Mouse (Mus musculus) CH12.LX (cell line): ENCODE data around the gene Icos. TPM values are rescaled to one million over a fixed set of nuclear protein-coding genes. Genes with fewer than 3 reads are reported as not detected.

Experiments used
- DNase-seq: peaks from one replicate; pipeline ENCODE4 v3.0.0-alpha.2; 2013; ENCODE audit errors: extremely low read depth
- H3K27ac ChIP-seq: 2 replicates; pipeline ENCODE4 v1.5.1; 2012; ENCODE audit warnings: low read depth, mild to moderate bottlenecking, control low read depth, moderate library complexity; ENCODE audit not compliant: insufficient read depth
- H3K27me3 ChIP-seq: replicated peaks from 2 replicates; pipeline ENCODE3; 2012; ENCODE audit warnings: inconsistent platforms
- H3K36me3 ChIP-seq, 2 experiments: replicated peaks in 1 of 2; 2 replicates each; pipeline versions ENCODE3 to v1.6.1; 2012; ENCODE audit warnings: inconsistent platforms in 1 of 2, low read length in 1 of 2, mild to moderate bottlenecking in 1 of 2, mixed read lengths in 1 of 2, moderate library complexity in 1 of 2; ENCODE audit not compliant: control insufficient read depth in 1 of 2, insufficient read depth in 1 of 2
- H3K4me1 ChIP-seq, 2 experiments: 2 replicates each; pipeline ENCODE4 v1.6.1; 2012; ENCODE audit warnings: inconsistent platforms in 1 of 2, moderate library complexity in 1 of 2; ENCODE audit not compliant: insufficient read depth in 2 of 2, control insufficient read depth in 1 of 2
- H3K4me2 ChIP-seq: 2 replicates; pipeline ENCODE4 v1.6.1; 2012; ENCODE audit warnings: low read depth, mild to moderate bottlenecking, control low read depth; ENCODE audit not compliant: poor library complexity, insufficient read depth, severe bottlenecking
- H3K4me3 ChIP-seq, 3 experiments: fragments of 150-350 bp in 1 of 3; sonication (generic) in 1 of 3; replicated peaks in 1 of 3; 2 replicates each; pipeline versions ENCODE3 to v1.5.1; 2011 to 2012; ENCODE audit warnings: low read depth in 2 of 3, low read length in 2 of 3, mild to moderate bottlenecking in 2 of 3, moderate library complexity in 2 of 3, control low read depth in 1 of 3, improper control_type of control experiment in 1 of 3, inconsistent platforms in 1 of 3, mixed read lengths in 1 of 3; ENCODE audit not compliant: poor library complexity in 1 of 3
- H3K79me2 ChIP-seq: replicated peaks from 2 replicates; pipeline ENCODE4 v1.6.1; 2012; ENCODE audit warnings: mild to moderate bottlenecking, moderate library complexity; ENCODE audit not compliant: control insufficient read depth, poor library complexity, insufficient read depth, severe bottlenecking; ENCODE audit errors: extremely low read depth
- H3K9ac ChIP-seq: 2 replicates; pipeline ENCODE4 v1.6.1; 2012; ENCODE audit warnings: low read depth, mild to moderate bottlenecking, control low read depth, moderate library complexity; ENCODE audit not compliant: insufficient read depth
- H3K9me3 ChIP-seq: replicated peaks from 2 replicates; pipeline ENCODE3; 2012; ENCODE audit warnings: low read length, inconsistent platforms, mixed read lengths
- BHLHE40 ChIP-seq: IDR thresholded peaks from 2 replicates; pipeline ENCODE4 v1.6.1; 2011; ENCODE audit warnings: mild to moderate bottlenecking, low read depth, low read length, improper control_type of control experiment
- CHD2 ChIP-seq: IDR thresholded peaks from 2 replicates; pipeline ENCODE4 v1.6.1; 2011; ENCODE audit warnings: low read length, improper control_type of control experiment
- CTCF ChIP-seq, 2 experiments: IDR thresholded peaks in 1 of 2; conservative IDR thresholded peaks in 1 of 2; 2 replicates each; pipeline ENCODE4 v1.5.1; 2011 to 2012; ENCODE audit warnings: low read depth in 2 of 2, low read length in 2 of 2, improper control_type of control experiment in 1 of 2, inconsistent platforms in 1 of 2, mild to moderate bottlenecking in 1 of 2, moderate library complexity in 1 of 2
- ELF1 ChIP-seq: IDR thresholded peaks from 2 replicates; pipeline ENCODE4 v1.6.1; 2014; ENCODE audit warnings: low read depth, mild to moderate bottlenecking, inconsistent platforms, low read length, improper control_type of control experiment
- ETS1 ChIP-seq: conservative IDR thresholded peaks from 2 replicates; pipeline ENCODE4 v1.6.1; 2012; ENCODE audit warnings: low read depth, mild to moderate bottlenecking, inconsistent platforms, low read length, improper control_type of control experiment, moderate library complexity
- GABPA ChIP-seq: IDR thresholded peaks from 2 replicates; pipeline ENCODE4 v1.6.1; 2012; ENCODE audit warnings: low read depth, low read length, improper control_type of control experiment, inconsistent platforms; ENCODE audit not compliant: insufficient replicate concordance
- IRF4 ChIP-seq: IDR thresholded peaks from 2 replicates; pipeline ENCODE4 v1.6.1; 2014; ENCODE audit warnings: low read depth, mild to moderate bottlenecking, inconsistent platforms, low read length, improper control_type of control experiment
- JUN ChIP-seq: IDR thresholded peaks from 2 replicates; pipeline ENCODE4 v1.6.1; 2011; ENCODE audit warnings: low read depth, mild to moderate bottlenecking, low read length, improper control_type of control experiment, moderate library complexity; ENCODE audit not compliant: insufficient read depth
- MAZ ChIP-seq: IDR thresholded peaks from 2 replicates; pipeline ENCODE4 v1.6.1; 2012; ENCODE audit warnings: low read depth, mild to moderate bottlenecking, inconsistent platforms, low read length, improper control_type of control experiment, moderate library complexity
- MEF2A ChIP-seq: IDR thresholded peaks from 2 replicates; pipeline ENCODE4 v1.6.1; 2014; ENCODE audit warnings: low read depth, mild to moderate bottlenecking, inconsistent platforms, low read length, improper control_type of control experiment, borderline replicate concordance
- MXI1 ChIP-seq: IDR thresholded peaks from 2 replicates; pipeline ENCODE4 v1.6.1; 2011; ENCODE audit warnings: mild to moderate bottlenecking, low read depth, low read length, improper control_type of control experiment
- MYC ChIP-seq: IDR thresholded peaks from 2 replicates; pipeline ENCODE4 v1.6.1; 2011; ENCODE audit warnings: low read depth, mild to moderate bottlenecking, improper control_type of control experiment, low read length
- NRF1 ChIP-seq: IDR thresholded peaks from 2 replicates; pipeline ENCODE4 v1.6.1; 2014; ENCODE audit warnings: low read depth, mild to moderate bottlenecking, inconsistent platforms, low read length, improper control_type of control experiment, moderate library complexity
- RCOR1 ChIP-seq: conservative IDR thresholded peaks from 2 replicates; pipeline ENCODE4 v1.6.1; 2012; ENCODE audit warnings: low read depth, mild to moderate bottlenecking, inconsistent platforms, low read length, improper control_type of control experiment
- SIN3A ChIP-seq: IDR thresholded peaks from 2 replicates; pipeline ENCODE4 v1.6.1; 2012; ENCODE audit warnings: low read length, improper control_type of control experiment, inconsistent platforms
- SMC3 ChIP-seq: IDR thresholded peaks from 2 replicates; pipeline ENCODE4 v1.6.1; 2011; ENCODE audit warnings: low read depth, low read length, improper control_type of control experiment
- TBP ChIP-seq: conservative IDR thresholded peaks from 2 replicates; pipeline ENCODE4 v1.6.1; 2011; ENCODE audit warnings: low read depth, low read length, improper control_type of control experiment
- USF1 ChIP-seq: IDR thresholded peaks from 2 replicates; pipeline ENCODE4 v1.6.1; 2014; ENCODE audit warnings: low read depth, mild to moderate bottlenecking, inconsistent platforms, low read length, improper control_type of control experiment
- dilution Hi-C: fragments of 300-500 bp; cut with MboI; formaldehyde crosslinking; loops from 2 replicates; pipeline ENCODE4 v1.14.3; 2020; ENCODE audit warnings: low sequenced_read_pairs; ENCODE audit not compliant: extremely low pct_unique_long_range_greater_than_20kb, extremely low pct_ligation_motif_present
- in situ Hi-C: fragments of 300-500 bp; cut with MboI; formaldehyde crosslinking; loops from 3 replicates; pipeline ENCODE4 v1.14.3; 2019; ENCODE audit warnings: low sequenced_read_pairs, low pct_ligation_motif_present, low pct_unique_long_range_greater_than_20kb, mixed read lengths
- polyA plus RNA-seq: library from polyadenylated mRNA; unstranded; fragments of >175 nt; gene quantifications from 2 replicates; pipeline ENCODE4 v1.2.1, GENCODE M21; 2012; ENCODE audit warnings: low read depth; ENCODE audit not compliant: insufficient read length
- total RNA-seq, 2 experiments: library from RNA; depleted of rRNA; stranded (reverse); fragments of 300-350 nt in 1 of 2; fragments of >200 nt in 1 of 2; gene quantifications; 2 replicates each; pipeline ENCODE4 v1.2.3; 2012 to 2014

Gene Icos
- total and polyA plus RNA-seq, 3 experiments: 0.08 TPM; not detected in 2

GRCm38 (mm10) chr1:60989086-60989485 is 11.4 kb downstream of the Icos start (continued):
- no peak for TF ChIP-seq SMC3
- TF ChIP-seq JUN: no peak
- no peak for TF ChIP-seq MYC
- no peak for TF ChIP-seq SIN3A

- H3K36me3 ChIP-seq: no peaks in the 10 kb centered on the region
- H3K79me2 ChIP-seq: no peaks in the 10 kb centered on the region
- H3K27ac ChIP-seq: no peak overlapping the region
- no peak overlapping the region for H3K4me3 ChIP-seq
- no peaks in the 10 kb centered on the region for H3K27me3 ChIP-seq
- dilution Hi-C loops: no loop called here
- H3K4me2 ChIP-seq: no peak overlapping the region
- TF ChIP-seq MXI1 (no peak), GABPA (no peak), MEF2A (no peak), NRF1 (no peak), TBP (no peak), USF1 (no peak), ETS1 (no peak), CHD2 (no peak), RCOR1 (no peak), BHLHE40 (no peak)
- no peaks in the 10 kb centered on the region for H3K9me3 ChIP-seq
- H3K4me1 ChIP-seq: no peaks in the 10 kb centered on the region
- DNase-seq: no peak
- in situ Hi-C loops: no loop called here
- H3K9ac ChIP-seq: no peak overlapping the region
These were observed 12.6 kb downstream of the Icos start for GRCm38 (mm10) chr1:60990305-60990704.

GRCm38 (mm10) chr1:60998008-60998557 is 20.4 kb downstream of the Icos start:
- Histone ChIP-seq H3K79me2 (no peaks in the 10 kb centered on the region), H3K27ac (no peak overlapping the region), H3K4me3 (no peak overlapping the region), H3K9me3 (no peaks in the 10 kb centered on the region), H3K4me2 (no peak overlapping the region), H3K9ac (no peak overlapping the region), H3K36me3 (no peaks in the 10 kb centered on the region), H3K27me3 (no peaks in the 10 kb centered on the region), H3K4me1 (peaks cover 7 to 15% of the 10 kb centered on the region in 2 experiments)
- dilution Hi-C loops (no loop called here), in situ Hi-C loops (no loop called here)
- DNase-seq: no peak
- TF ChIP-seq CTCF (conservative IDR thresholded peaks at IDR 0.05 in 1 of 2, IDR thresholded peaks at IDR 0.05 in 1 of 2; ENCODE audit: low read depth in 2 of 2, low read length in 2 of 2): no peak
- no peak for TF ChIP-seq MAZ
- no peak for TF ChIP-seq ELF1
- no peak for TF ChIP-seq IRF4
